Mouse (Mus musculus): ENCODE data around the gene Nudt10. TPM values are rescaled to one million over a fixed set of nuclear protein-coding genes. Genes with fewer than 3 reads are reported as not detected.
"Not testable (repeated sequence)": the region's sequence is repeated elsewhere in the genome, so short reads cannot be mapped to it uniquely, and the experiment has no call there.

Gene Nudt10
- polyA plus RNA-seq (2012; rRNA removed) = 0.27 TPM in 1 of 2 replicates, not detected in the other

- no CpG with 5 or more reads among the region's 116 CpGs for WGBS
- not testable (repeated sequence) for H3K27ac ChIP-seq (ENCODE audit: control insufficient read depth, insufficient read depth, low read length); H3K4me3 ChIP-seq (ENCODE audit: control insufficient read depth, insufficient read depth, low read length); H3K27me3 ChIP-seq (ENCODE audit: control insufficient read depth, insufficient read depth, low read length); H3K4me1 ChIP-seq (replicated peaks; ENCODE audit: control insufficient read depth, insufficient read depth, low read length); DNase-seq; H3K36me3 ChIP-seq (ENCODE audit: control insufficient read depth, insufficient read depth, low read length)
These were observed at the start of gene Nudt10 for GRCm38 (mm10) chrX:6172823-6173640. Nudt10 (minus strand) TSS chrX:6173015.

GRCm38 (mm10) chrX:6172136-6172822, 536 bp downstream of the Nudt10 start:
- H3K27me3 ChIP-seq (ENCODE audit: control insufficient read depth, insufficient read depth, low read length); H3K4me3 ChIP-seq (ENCODE audit: control insufficient read depth, insufficient read depth, low read length): not testable (repeated sequence)
- WGBS = 0% methylated on average over 3 of the region's 64 CpGs

DNA sequence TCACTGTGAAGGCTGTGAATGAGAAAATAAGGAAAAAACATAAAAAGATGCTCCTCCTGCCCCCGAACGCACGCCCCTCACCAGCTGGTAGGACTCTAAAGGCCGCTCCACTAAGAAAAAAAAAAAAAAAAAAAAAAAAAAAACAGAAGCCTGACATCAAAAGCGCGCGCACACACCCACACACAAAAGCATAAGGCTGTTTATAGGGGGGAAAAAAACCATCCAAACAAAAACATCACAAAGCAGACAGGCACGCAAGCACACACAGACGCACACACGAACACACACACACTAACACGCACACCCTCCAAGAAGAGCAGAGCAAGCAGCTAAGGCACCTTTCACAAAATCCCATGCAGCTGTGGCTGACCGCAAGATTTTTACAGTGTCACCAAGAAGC, 1.1 kb downstream of the Nudt10 start:
- Histone ChIP-seq H3K4me1 (replicated peaks; ENCODE audit: control insufficient read depth, insufficient read depth, low read length) (no peaks in the 10 kb centered on the region), H3K27me3 (ENCODE audit: control insufficient read depth, insufficient read depth, low read length) (no peaks in the 10 kb centered on the region), H3K27ac (ENCODE audit: control insufficient read depth, insufficient read depth, low read length) (no peak overlapping the region), H3K4me3 (ENCODE audit: control insufficient read depth, insufficient read depth, low read length) (no peak overlapping the region), H3K36me3 (ENCODE audit: control insufficient read depth, insufficient read depth, low read length) (no peaks in the 10 kb centered on the region)
- WGBS = under 1% methylated on average over 11 of the region's 12 CpGs
- no peak for DNase-seq
- TF ChIP-seq POLR2A (IDR thresholded peaks at IDR 0.05; ENCODE audit: control insufficient read depth, extremely low read depth, insufficient read depth, low read length, poor library complexity) (no peak), CTCF (IDR thresholded peaks at IDR 0.05; ENCODE audit: borderline replicate concordance, control insufficient read depth, extremely low read depth, insufficient read depth, low read length, poor library complexity) (no peak)

More at GRCm38 (mm10) chrX:6172136-6172822, 536 bp downstream of the Nudt10 start:
- H3K27ac ChIP-seq (ENCODE audit: control insufficient read depth, insufficient read depth, low read length); H3K36me3 ChIP-seq (ENCODE audit: control insufficient read depth, insufficient read depth, low read length); DNase-seq; H3K4me1 ChIP-seq (replicated peaks; ENCODE audit: control insufficient read depth, insufficient read depth, low read length): not testable (repeated sequence)

Other genes starting within 250 kb of the Nudt10 start
- 0.18 and 0.37 TPM in 2 replicates for gene Nudt11, start 125.6 kb downstream of the Nudt10 start, polyA plus RNA-seq (2012; rRNA removed)
- not detected in 2 replicates for gene AU022751, start 89.6 kb downstream of the Nudt10 start, polyA plus RNA-seq (2012; rRNA removed)
- gene Bmp15, start 147.7 kb upstream of the Nudt10 start, polyA plus RNA-seq (2012; rRNA removed) = not detected in 2 replicates
- 0.61 and 1.3 TPM in 2 replicates for gene Shroom4, start 226.8 kb upstream of the Nudt10 start, polyA plus RNA-seq (2012; rRNA removed)